Mouse (Mus musculus) right cerebral cortex, postnatal 4 days (tissue): ENCODE measurements around the gene Rabgap1l.
A peak's percentile ranks its signal among the peaks of the same experiment; 100 is the strongest.

Experiments used
- DNase-seq: peaks from one replicate; pipeline ENCODE4 v3.0.0-alpha.2; 2022

Gene Rabgap1l

GRCm38 (mm10) chr1:160588911-160589590, 204.0 kb downstream of the Rabgap1l start:
- DNase-seq, result no peak

GRCm38 (mm10) chr1:160579309-160580233, 213.4 kb downstream of the Rabgap1l start:
- no peak for DNase-seq

GRCm38 (mm10) chr1:160576124-160576523, 216.9 kb downstream of the Rabgap1l start:
- DNase-seq, result no peak

- no peak for DNase-seq
Observed at GRCm38 (mm10) chr1:160574039-160574438, 219.0 kb downstream of the Rabgap1l start.

GRCm38 (mm10) chr1:160566458-160566857, 226.6 kb downstream of the Rabgap1l start:
- DNase-seq, result no peak

GRCm38 (mm10) chr1:160561381-160561780, 231.6 kb downstream of the Rabgap1l start:
- DNase-seq, result no peak

GRCm38 (mm10) chr1:160550636-160551035, 242.4 kb downstream of the Rabgap1l start:
- DNase-seq, result no peak

- no peak for DNase-seq
Observed at GRCm38 (mm10) chr1:160547934-160548876, 244.8 kb downstream of the Rabgap1l start.

- no peak for DNase-seq
Observed at GRCm38 (mm10) chr1:160535649-160536048, 257.4 kb downstream of the Rabgap1l start.

- peak; percentile 22 for DNase-seq
Observed at GRCm38 (mm10) chr1:160534571-160535335, 258.3 kb downstream of the Rabgap1l start.

- no peak for DNase-seq
Observed at GRCm38 (mm10) chr1:160533209-160533820, 259.7 kb downstream of the Rabgap1l start.

- peak; percentile 66 for DNase-seq
Observed at GRCm38 (mm10) chr1:160531402-160531801, 261.6 kb downstream of the Rabgap1l start.

- no peak for DNase-seq
Observed at GRCm38 (mm10) chr1:160521918-160522317, 271.1 kb downstream of the Rabgap1l start.

GRCm38 (mm10) chr1:160520665-160521064, 272.3 kb downstream of the Rabgap1l start:
- DNase-seq, result no peak

- no peak for DNase-seq
Observed at GRCm38 (mm10) chr1:160519896-160520465, 273.0 kb downstream of the Rabgap1l start.

GRCm38 (mm10) chr1:160518552-160518951, 274.5 kb downstream of the Rabgap1l start:
- no peak for DNase-seq

GRCm38 (mm10) chr1:160507766-160508165, 285.2 kb downstream of the Rabgap1l start:
- DNase-seq, result no peak

GRCm38 (mm10) chr1:160496906-160497577, 296.0 kb downstream of the Rabgap1l start:
- no peak for DNase-seq

- DNase-seq, result no peak
Observed at GRCm38 (mm10) chr1:160485731-160486130, 307.3 kb downstream of the Rabgap1l start.

GRCm38 (mm10) chr1:160485028-160485427, 308.0 kb downstream of the Rabgap1l start:
- DNase-seq, result no peak

- no peak for DNase-seq
Observed at GRCm38 (mm10) chr1:160481643-160482042, 311.4 kb downstream of the Rabgap1l start.
